Mouse (Mus musculus) testis, adult 2 months (tissue): ENCODE data around the gene Clpb. TPM values are rescaled to one million over a fixed set of nuclear protein-coding genes. Genes with fewer than 3 reads are reported as not detected.

Source experiments
- H3K27ac ChIP-seq: fragments of 200-500 bp; 2 replicates; pipeline ENCODE4 v1.5.1; 2012; ENCODE audit warnings: low read depth, low read length; ENCODE audit not compliant: control insufficient read depth, insufficient read depth
- H3K27me3 ChIP-seq: fragments of 200-500 bp; 2 replicates; pipeline ENCODE4 v1.6.1; 2012; ENCODE audit warnings: mild to moderate bottlenecking, low read length, moderate library complexity; ENCODE audit not compliant: control insufficient read depth, insufficient read depth
- H3K36me3 ChIP-seq: fragments of 200-500 bp; 2 replicates; pipeline ENCODE4 v1.6.1; 2012; ENCODE audit warnings: mild to moderate bottlenecking, low read length; ENCODE audit not compliant: control insufficient read depth, insufficient read depth
- H3K4me1 ChIP-seq: fragments of 200-500 bp; 2 replicates; pipeline ENCODE4 v1.6.1; 2012; ENCODE audit warnings: low read length; ENCODE audit not compliant: control insufficient read depth, insufficient read depth
- H3K4me3 ChIP-seq: fragments of 200-500 bp; 2 replicates; pipeline ENCODE4 v1.5.1; 2012; ENCODE audit warnings: low read depth, mild to moderate bottlenecking, low read length, moderate library complexity, mixed read lengths; ENCODE audit not compliant: control insufficient read depth
- CTCF ChIP-seq: fragments of 200-500 bp; IDR thresholded peaks from 2 replicates; pipeline ENCODE4 v1.5.1; 2012; ENCODE audit warnings: low read depth, mild to moderate bottlenecking, inconsistent platforms, low read length, moderate library complexity; ENCODE audit not compliant: control insufficient read depth, insufficient read depth, insufficient replicate concordance
- POLR2A ChIP-seq: fragments of 200-500 bp; IDR thresholded peaks from 2 replicates; pipeline ENCODE4 v1.6.1; 2012; ENCODE audit warnings: low read depth, mild to moderate bottlenecking, inconsistent platforms, low read length, moderate library complexity; ENCODE audit not compliant: control insufficient read depth
- polyA plus RNA-seq: library from polyadenylated mRNA; depleted of rRNA; stranded (reverse); fragments of >200 nt; gene quantifications from 2 replicates; pipeline ENCODE4 v1.2.3, GENCODE M21; 2012; rRNA removed

The Clpb gene
- polyA plus RNA-seq, 1 experiment: 866 TPM

- Histone ChIP-seq H3K27ac (no peak overlapping the region), H3K4me1 (peaks cover 13% of the 10 kb centered on the region), H3K36me3 (no peaks in the 10 kb centered on the region; the same call in none of the 2 replicates), H3K27me3 (no peaks in the 10 kb centered on the region), H3K4me3 (no peak overlapping the region)
- TF ChIP-seq POLR2A: no peak
- TF ChIP-seq CTCF: no peak
These were observed 171.5 kb downstream of the Clpb start for GRCm38 (mm10) chr7:101834903-101835302.

- no peaks in the 10 kb centered on the region for H3K27me3 ChIP-seq
- TF ChIP-seq POLR2A (no peak), CTCF (no peak)
- peaks cover 13% of the 10 kb centered on the region for H3K4me1 ChIP-seq
- no peaks in the 10 kb centered on the region; the same call in none of the 2 replicates for H3K36me3 ChIP-seq
- H3K4me3 ChIP-seq: no peak overlapping the region; the same call in 1 of the 2 replicates
- no peak overlapping the region; the same call in 1 of the 2 replicates for H3K27ac ChIP-seq
These were observed 172.2 kb downstream of the Clpb start for GRCm38 (mm10) chr7:101835457-101836109.

GRCm38 (mm10) chr7:101836271-101837153 lies 173.1 kb downstream of the Clpb start:
- Histone ChIP-seq H3K4me3 (peak overlapping the region; percentile 86), H3K4me1 (peaks cover 13% of the 10 kb centered on the region), H3K36me3 (no peaks in the 10 kb centered on the region; the same call in none of the 2 replicates), H3K27ac (peak overlapping the region; percentile 71), H3K27me3 (no peaks in the 10 kb centered on the region)
- TF ChIP-seq CTCF (no peak), POLR2A (peak; percentile 36; the same call in 1 of the 2 replicates)

- TF ChIP-seq CTCF (no peak), POLR2A (no peak)
- Histone ChIP-seq H3K27ac (peak overlapping the region; percentile 65), H3K27me3 (no peaks in the 10 kb centered on the region), H3K4me1 (peaks cover 13% of the 10 kb centered on the region), H3K4me3 (peak overlapping the region; percentile 86), H3K36me3 (no peaks in the 10 kb centered on the region; the same call in none of the 2 replicates)
These were observed 173.7 kb downstream of the Clpb start for GRCm38 (mm10) chr7:101837154-101837605.

GRCm38 (mm10) chr7:101837606-101838471 lies 174.4 kb downstream of the Clpb start, which contains the start of gene Inppl1:
Gene Inppl1 (minus strand): TSS chr7:101838229.
- Histone ChIP-seq H3K27ac (peak within 1 kb of the TSS; percentile 73), H3K4me1 (peaks cover 13% of the 10 kb centered on the region), H3K36me3 (no peaks in the 10 kb centered on the region; the same call in none of the 2 replicates), H3K27me3 (no peaks in the 10 kb centered on the region), H3K4me3 (peak within 1 kb of the TSS; percentile 86)
- TF ChIP-seq CTCF (no peak), POLR2A (peak; percentile 31)

- H3K4me1 ChIP-seq: no peaks in the 10 kb centered on the region
- no peak overlapping the region for H3K4me3 ChIP-seq
- no peaks in the 10 kb centered on the region for H3K27me3 ChIP-seq
- H3K27ac ChIP-seq: no peak overlapping the region
- H3K36me3 ChIP-seq: no peaks in the 10 kb centered on the region; the same call in none of the 2 replicates
- TF ChIP-seq POLR2A (no peak), CTCF (no peak)
These were observed 180.8 kb downstream of the Clpb start for GRCm38 (mm10) chr7:101844186-101844585.

Other genes with a start within 250 kb of the Clpb start
- gene Pde2a, start 241.9 kb upstream of the Clpb start, polyA plus RNA-seq: 7.4 and 10.3 TPM in 2 replicates
- 0.04 TPM in 1 of 2 replicates, not detected in the other for gene Art2b, start 78.0 kb upstream of the Clpb start, polyA plus RNA-seq
- 0.14 and 0.16 TPM in 2 replicates for gene Phox2a, start 154.7 kb downstream of the Clpb start, polyA plus RNA-seq
- 27.7 and 37.2 TPM in 2 replicates for gene Inppl1, start 174.6 kb downstream of the Clpb start, polyA plus RNA-seq
- gene Folr2, start 193.6 kb downstream of the Clpb start, polyA plus RNA-seq: 2.7 and 3.7 TPM in 2 replicates
- 82.5 and 83.4 TPM in 2 replicates for gene Anapc15, start 200.1 kb downstream of the Clpb start, polyA plus RNA-seq
- 25.5 and 28.5 TPM in 2 replicates for gene Folr1, start 207.2 kb downstream of the Clpb start, polyA plus RNA-seq
- gene Lamtor1, start 242.3 kb downstream of the Clpb start, polyA plus RNA-seq: 52.2 and 53.8 TPM in 2 replicates
- 1.4 and 2.0 TPM in 2 replicates for gene Tomt, start 242.7 kb downstream of the Clpb start, polyA plus RNA-seq